Mouse (Mus musculus): ENCODE results near the gene Wwp2. TPM values are rescaled to one million over a fixed set of nuclear protein-coding genes. Genes with fewer than 3 reads are reported as not detected.

The Wwp2 gene
- 132 to 148 TPM (median 136 TPM) in 4 replicates for total RNA-seq (2023)

GRCm38 (mm10) chr8:107435962-107436831 is at the start of gene Wwp2:
Gene Wwp2 (plus strand): TSS chr8:107436365.

DNA sequence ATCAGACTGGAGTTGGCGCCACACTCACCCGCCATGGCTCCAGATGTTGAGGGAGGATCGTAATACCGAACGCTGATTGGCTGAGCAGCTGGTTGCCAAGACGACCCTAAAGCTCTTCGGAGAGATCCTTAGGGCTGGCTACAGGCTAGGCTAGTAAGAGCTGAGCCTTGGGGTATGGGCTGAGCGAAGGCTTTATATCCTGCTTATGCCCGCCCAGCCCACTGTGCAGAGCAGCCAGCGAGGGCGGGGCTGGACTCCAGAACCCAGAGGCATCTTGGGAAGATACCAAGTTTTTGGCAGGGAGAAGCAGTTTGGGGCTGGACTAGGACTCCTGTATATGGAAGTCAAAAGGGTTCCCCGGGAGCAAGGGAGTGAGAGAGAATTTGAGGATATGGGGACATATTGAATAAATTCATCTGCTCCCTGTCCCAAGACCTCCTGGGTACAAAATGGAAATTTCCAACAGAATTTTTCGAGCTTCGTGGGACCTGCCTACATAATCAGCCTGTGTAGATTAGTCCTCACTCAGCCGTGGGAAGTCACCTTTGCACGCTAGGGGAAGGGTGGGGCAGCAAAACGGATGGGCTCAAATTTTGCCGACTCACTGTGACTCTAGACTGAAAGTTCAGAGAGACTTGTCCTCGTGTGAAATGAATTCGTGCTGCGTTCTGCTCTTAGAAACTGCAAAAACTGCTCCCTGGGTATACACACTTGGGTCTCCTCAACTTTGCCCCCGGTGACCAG is 33.0 kb upstream of the Wwp2 start, which contains the start of gene Nqo1:
Gene Nqo1 (minus strand): TSS at position 169 of the 744 bp plus-strand sequence.

DNA sequence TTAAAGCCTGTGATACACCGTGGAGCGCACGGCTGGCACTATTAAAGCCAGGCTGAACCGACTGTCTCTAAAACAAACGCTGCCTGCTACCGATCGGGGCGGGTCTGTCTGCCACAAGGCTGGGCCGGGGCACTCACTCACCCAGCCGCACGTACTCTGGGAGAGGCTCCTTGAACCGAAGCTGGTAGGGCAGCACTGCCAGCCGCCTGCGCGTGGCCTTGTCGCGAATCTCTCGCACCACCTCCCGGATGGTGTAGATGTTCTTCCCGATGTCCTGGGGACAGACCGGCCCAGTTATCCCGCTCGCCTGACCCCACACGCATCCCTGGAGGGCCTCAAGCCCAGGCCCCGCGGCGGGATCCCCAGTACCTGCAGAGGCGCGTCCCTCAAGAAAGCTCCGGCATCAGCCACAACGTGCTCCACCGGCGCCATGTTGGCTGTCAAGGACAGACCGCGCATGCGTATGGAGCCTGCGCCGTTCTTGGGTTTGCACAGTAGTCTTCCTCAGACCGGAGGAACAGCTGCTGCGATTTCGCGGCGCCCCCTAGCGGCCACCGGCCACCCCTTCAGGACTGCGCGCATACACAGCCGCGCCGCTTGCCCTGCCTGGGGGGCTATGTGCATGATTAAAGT is 11.5 kb upstream of the Wwp2 start, which contains the start of gene Nob1:
Gene Nob1 (minus strand): TSS at position 455 of the 633 bp plus-strand sequence.

DNA sequence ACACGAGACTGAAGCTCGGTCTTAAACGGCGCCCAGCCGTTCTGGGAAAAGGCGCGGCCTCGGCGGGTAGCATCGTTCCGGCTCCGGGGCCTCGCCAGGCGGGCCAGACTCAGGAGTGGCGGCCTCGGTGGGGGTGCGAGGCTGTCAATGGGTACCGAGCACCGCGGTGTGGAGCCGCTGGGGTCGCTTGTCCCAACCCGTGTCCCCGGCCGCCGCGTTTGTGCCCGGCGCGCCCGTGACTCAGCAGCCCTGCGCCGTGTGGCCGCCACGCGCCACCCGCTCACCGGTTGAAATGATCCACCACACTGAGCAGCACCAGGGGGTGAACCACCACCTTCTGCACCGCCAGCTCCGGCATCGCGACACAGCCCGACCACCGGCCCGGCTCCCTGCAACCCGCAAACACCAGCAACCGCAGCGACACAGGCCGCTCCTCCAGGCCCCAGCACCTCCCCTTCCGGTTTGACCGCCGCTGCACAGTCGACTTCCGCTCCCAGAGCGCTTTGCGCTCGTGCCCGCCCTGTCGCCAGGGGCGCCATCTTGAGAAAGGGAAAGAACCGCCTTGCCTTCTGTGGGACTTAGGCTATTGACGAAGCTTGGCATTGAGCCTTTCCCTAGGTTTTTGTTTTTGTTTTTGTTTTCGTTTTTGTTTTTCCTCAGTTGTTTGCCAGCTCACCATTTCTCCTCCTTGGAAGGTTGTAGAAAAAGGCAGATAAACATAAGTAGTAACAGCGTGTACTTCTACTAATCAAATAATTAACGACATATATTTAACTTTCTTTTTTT is 152.0 kb downstream of the Wwp2 start, which contains the start of gene Psmd7:
Gene Psmd7 (minus strand): TSS at position 470 of the 786 bp plus-strand sequence.

Other genes with a start within 250 kb of the Wwp2 start
- gene Nfat5, start 142.9 kb upstream of the Wwp2 start, total RNA-seq (2023) = 104 to 140 TPM (median 116 TPM) in 4 replicates
- gene Nqo1, start 33.2 kb upstream of the Wwp2 start, total RNA-seq (2023) = not detected in 4 replicates
- gene Nob1, start 11.3 kb upstream of the Wwp2 start, total RNA-seq (2023) = 36.8 to 46.2 TPM (median 42.3 TPM) in 4 replicates
- gene Psmd7, start 152.1 kb downstream of the Wwp2 start, total RNA-seq (2023) = 42.2 to 45.2 TPM (median 43.8 TPM) in 4 replicates